17 mouse cellular contexts compared by ENCODE assay signal in the genomic region with DNA sequence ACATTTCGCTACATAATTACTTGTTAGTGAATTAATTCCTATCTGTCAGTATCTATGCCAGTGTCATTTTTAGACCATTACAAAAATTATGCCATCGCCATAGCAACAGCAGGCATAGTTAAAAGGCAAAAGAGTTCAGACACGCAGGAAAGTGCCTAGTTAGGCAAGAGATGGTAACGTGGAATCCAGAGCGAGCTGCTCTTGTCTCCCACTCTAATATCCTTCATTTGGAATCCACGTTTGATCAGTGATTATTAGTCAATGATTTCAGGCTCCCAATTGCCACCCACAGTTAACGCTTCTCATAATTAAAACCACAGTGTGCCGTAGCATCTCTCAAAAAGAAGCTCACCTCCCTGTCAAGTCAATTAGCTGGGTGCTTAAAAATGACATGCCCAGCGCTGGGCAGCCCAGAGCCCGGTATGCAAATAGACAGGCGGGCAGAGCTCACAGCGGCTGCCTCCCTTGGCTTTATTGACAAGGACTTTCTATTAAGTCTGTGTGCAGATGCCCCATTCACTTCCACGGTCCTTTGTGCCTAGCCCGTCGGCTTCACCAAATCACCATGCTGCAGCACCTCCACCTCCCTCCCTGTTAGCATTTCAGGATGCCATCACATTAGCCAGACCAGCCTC.
DNase-seq lines count a peak whose midpoint lies in the region; ATAC-seq lines count a peak whose summit lies in the region.
"Had no signal": no experiment of that assay in that cellular context is flagged by ENCODE, and none has a peak within 500 bp of the region (broad histone marks: within the 10 kb centered on the region; RNA-seq: fewer than 3 reads in every experiment).

No protein-coding gene starts in this region.

- no peak overlapping the region for H3K4me2 ChIP-seq in forebrain, embryonic 13.5 days
- H3K4me2 ChIP-seq in forebrain, embryonic 11.5 days (ENCODE audit: low read depth, low read length, severe bottlenecking): no peak overlapping the region
- peak overlapping the region; percentile 41 for H3K4me2 ChIP-seq in hindbrain, embryonic 13.5 days
- peak overlapping the region; percentile 30 for H3K4me2 ChIP-seq in midbrain, embryonic 13.5 days (replicated peaks)
- no peak overlapping the region for H3K4me2 ChIP-seq in liver, embryonic 11.5 days
- H3K4me2 ChIP-seq: embryonic facial prominence, embryonic 13.5 days; limb, embryonic 15.5 days had no signal

- H3K27me3 ChIP-seq in forebrain, embryonic 13.5 days: peaks cover 93% of the 10 kb centered on the region
- peaks cover 54% of the 10 kb centered on the region for H3K27me3 ChIP-seq in forebrain, embryonic 11.5 days (ENCODE audit: control insufficient read depth, insufficient read depth, low read length)
- H3K27me3 ChIP-seq in hindbrain, embryonic 13.5 days: peaks cover 41% of the 10 kb centered on the region
- H3K27me3 ChIP-seq in midbrain, embryonic 13.5 days: peaks cover 71% of the 10 kb centered on the region
- H3K27me3 ChIP-seq in liver, embryonic 11.5 days (replicated peaks; ENCODE audit: control insufficient read depth, insufficient read depth, low read length): no peaks in the 10 kb centered on the region

- no peak overlapping the region for H3K9ac ChIP-seq in forebrain, embryonic 13.5 days
- H3K9ac ChIP-seq in forebrain, embryonic 11.5 days (ENCODE audit: low read length): no peak overlapping the region
- H3K9ac ChIP-seq in hindbrain, embryonic 13.5 days: no peak overlapping the region
- no peak overlapping the region for H3K9ac ChIP-seq in midbrain, embryonic 13.5 days (replicated peaks)
- H3K9ac ChIP-seq in liver, embryonic 11.5 days (ENCODE audit: low read depth, low read length): no peak overlapping the region
- H3K9ac ChIP-seq: embryonic facial prominence, embryonic 13.5 days; limb, embryonic 15.5 days; liver, postnatal 0 days had no signal

- DNase-seq in forebrain, embryonic 11.5 days (ENCODE audit: low spot score): no peak
- DNase-seq in retina, postnatal 1 day: peak; percentile 37
- DNase-seq in liver, embryonic 11.5 days (ENCODE audit: low spot score): no peak
- no peak for DNase-seq in cerebellum, adult 8-10 months
- no peak for DNase-seq in left cerebral cortex, postnatal 10 days (ENCODE audit: extremely low spot score in 1 of 2, low spot score in 2 of 2)
- DNase-seq: cerebellum, adult 11 months; heart, adult 18-20 months; kidney, adult 8-10 months; kidney, postnatal 36 days; liver, postnatal 0 days; lung, postnatal 14 days; right cerebral cortex, postnatal 4 days had no signal

- 28% methylated on average over 15 of the region's 15 CpGs for WGBS in forebrain, embryonic 13.5 days
- whole genome bisulfite sequencing in forebrain, embryonic 11.5 days: 44% methylated on average over 15 of the region's 15 CpGs
- 25% methylated on average over 15 of the region's 15 CpGs for WGBS in hindbrain, embryonic 13.5 days
- WGBS in midbrain, embryonic 13.5 days: 19% methylated on average over 15 of the region's 15 CpGs
- 79% methylated on average over 15 of the region's 15 CpGs for WGBS in liver, embryonic 11.5 days

- ATAC-seq in forebrain, embryonic 13.5 days: peak; percentile 9; the same call in 1 of the 2 replicates
- ATAC-seq in forebrain, embryonic 11.5 days (replicated peaks; ENCODE audit: low FRiP score): no peak
- 0 out of 2 replicates have a peak, but pooled peaks have one; percentile 25 for ATAC-seq in hindbrain, embryonic 13.5 days (ENCODE audit: low FRiP score)
- ATAC-seq in midbrain, embryonic 13.5 days: peak; percentile 32; the same call in 1 of the 2 replicates
- no peak for ATAC-seq in liver, embryonic 11.5 days (replicated peaks; ENCODE audit: low FRiP score)
- ATAC-seq: liver, postnatal 0 days had no signal

- intact Hi-C loops in left cerebral cortex, postnatal 10 days (cut with DNase I): no loop called here

- H3K4me1 ChIP-seq in forebrain, embryonic 13.5 days: peaks cover 39% of the 10 kb centered on the region
- peaks cover 15% of the 10 kb centered on the region for H3K4me1 ChIP-seq in forebrain, embryonic 11.5 days (replicated peaks; ENCODE audit: control insufficient read depth, insufficient read depth, low read length)
- H3K4me1 ChIP-seq in hindbrain, embryonic 13.5 days (replicated peaks): peaks cover 53% of the 10 kb centered on the region
- peaks cover 64% of the 10 kb centered on the region for H3K4me1 ChIP-seq in midbrain, embryonic 13.5 days (replicated peaks)
- no peaks in the 10 kb centered on the region for H3K4me1 ChIP-seq in liver, embryonic 11.5 days (replicated peaks; ENCODE audit: control insufficient read depth, insufficient read depth, low read length)
- H3K4me1 ChIP-seq: embryonic facial prominence, embryonic 13.5 days had no signal

- H3K4me3 ChIP-seq in forebrain, embryonic 13.5 days: no peak overlapping the region
- H3K4me3 ChIP-seq in forebrain, embryonic 11.5 days (ENCODE audit: low read depth, low read length): no peak overlapping the region
- no peak overlapping the region for H3K4me3 ChIP-seq in hindbrain, embryonic 13.5 days
- H3K4me3 ChIP-seq in midbrain, embryonic 13.5 days (replicated peaks): no peak overlapping the region
- H3K4me3 ChIP-seq in liver, embryonic 11.5 days (ENCODE audit: low read depth, low read length): no peak overlapping the region
- H3K4me3 ChIP-seq: embryonic facial prominence, embryonic 13.5 days; limb, embryonic 15.5 days had no signal

- H3K27ac ChIP-seq in forebrain, embryonic 13.5 days: no peak overlapping the region
- no peak overlapping the region for H3K27ac ChIP-seq in forebrain, embryonic 11.5 days (ENCODE audit: low read depth, low read length)
- peak overlapping the region; percentile 14; the same call in 1 of the 2 replicates for H3K27ac ChIP-seq in hindbrain, embryonic 13.5 days
- H3K27ac ChIP-seq in midbrain, embryonic 13.5 days: peak overlapping the region; percentile 67
- H3K27ac ChIP-seq in liver, embryonic 11.5 days (ENCODE audit: low read depth, low read length): no peak overlapping the region
- H3K27ac ChIP-seq: embryonic facial prominence, embryonic 13.5 days; limb, embryonic 15.5 days had no signal

- H3K36me3 ChIP-seq in forebrain, embryonic 13.5 days (ENCODE audit: poor library complexity, severe bottlenecking): no peaks in the 10 kb centered on the region
- no peaks in the 10 kb centered on the region for H3K36me3 ChIP-seq in forebrain, embryonic 11.5 days (ENCODE audit: control insufficient read depth, insufficient read depth, low read length)
- H3K36me3 ChIP-seq in hindbrain, embryonic 13.5 days: no peaks in the 10 kb centered on the region
- H3K36me3 ChIP-seq in midbrain, embryonic 13.5 days: no peaks in the 10 kb centered on the region
- no peaks in the 10 kb centered on the region for H3K36me3 ChIP-seq in liver, embryonic 11.5 days (ENCODE audit: control insufficient read depth, insufficient read depth, low read length)
- H3K36me3 ChIP-seq: embryonic facial prominence, embryonic 13.5 days; limb, embryonic 15.5 days had no signal

- H3K9me3 ChIP-seq in forebrain, embryonic 13.5 days (replicated peaks): no peaks in the 10 kb centered on the region
- H3K9me3 ChIP-seq in forebrain, embryonic 11.5 days (ENCODE audit: control insufficient read depth, low read length): no peaks in the 10 kb centered on the region
- H3K9me3 ChIP-seq in hindbrain, embryonic 13.5 days: no peaks in the 10 kb centered on the region
- H3K9me3 ChIP-seq in midbrain, embryonic 13.5 days: no peaks in the 10 kb centered on the region
- no peaks in the 10 kb centered on the region for H3K9me3 ChIP-seq in liver, embryonic 11.5 days (ENCODE audit: control insufficient read depth, low read length)
- H3K9me3 ChIP-seq: embryonic facial prominence, embryonic 13.5 days; limb, embryonic 15.5 days had no signal

Comparison
In these comparisons a context has a peak if more than half of its experiments do, and no peak if none do; other contexts are left out.
1. ATAC-seq: peak in forebrain, embryonic 13.5 days (single experiment), hindbrain, embryonic 13.5 days (single experiment) and midbrain, embryonic 13.5 days (single experiment); none in forebrain, embryonic 11.5 days (single experiment) and liver, embryonic 11.5 days (single experiment).
2. H3K27ac ChIP-seq: peak in hindbrain, embryonic 13.5 days (single experiment) and midbrain, embryonic 13.5 days (single experiment); none in forebrain, embryonic 13.5 days (single experiment), forebrain, embryonic 11.5 days (single experiment) and liver, embryonic 11.5 days (single experiment).
3. H3K4me2 ChIP-seq: peak in hindbrain, embryonic 13.5 days (single experiment) and midbrain, embryonic 13.5 days (single experiment); none in forebrain, embryonic 13.5 days (single experiment), forebrain, embryonic 11.5 days (single experiment) and liver, embryonic 11.5 days (single experiment).